Mouse (Mus musculus): ENCODE data around the gene Asb8. TPM values are rescaled to one million over a fixed set of nuclear protein-coding genes. Genes with fewer than 3 reads are reported as not detected.

Asb8 gene
- polyA plus RNA-seq, 1 experiment from 2014 or later, result 40.7 TPM

GRCm38 (mm10) chr15:98170365-98170764 lies 4.9 kb upstream of the Asb8 start:
- WGBS, result 52% methylated on average over 7 of the region's 7 CpGs
- Histone ChIP-seq H3K4me1 (peaks cover 48% of the 10 kb centered on the region), H3K27ac (no peak overlapping the region), H3K4me3 (peak overlapping the region; percentile 18; the same call in 1 of the 2 replicates), H3K9me3 (no peaks in the 10 kb centered on the region), H3K27me3 (ENCODE audit: poor library complexity, severe bottlenecking) (peaks cover 91% of the 10 kb centered on the region), H3K36me3 (replicated peaks) (no peaks in the 10 kb centered on the region)
- DNase-seq (ENCODE audit: extremely low spot score, low spot score), result no peak

GRCm38 (mm10) chr15:98168622-98169004 lies 3.2 kb upstream of the Asb8 start:
- H3K27me3 ChIP-seq (ENCODE audit: poor library complexity, severe bottlenecking), result peaks cover 84% of the 10 kb centered on the region
- no peak for DNase-seq (ENCODE audit: extremely low spot score, low spot score)
- H3K9me3 ChIP-seq, result no peaks in the 10 kb centered on the region
- H3K4me3 ChIP-seq, result peak overlapping the region; percentile 63
- H3K27ac ChIP-seq, result peak overlapping the region; percentile 87
- no peaks in the 10 kb centered on the region for H3K36me3 ChIP-seq (replicated peaks)
- peaks cover 48% of the 10 kb centered on the region for H3K4me1 ChIP-seq
- WGBS, result 3% methylated on average over 19 of the region's 19 CpGs

- under 1% methylated on average over 69 of the region's 69 CpGs for WGBS
- H3K9me3 ChIP-seq, result no peaks in the 10 kb centered on the region
- H3K27me3 ChIP-seq (ENCODE audit: poor library complexity, severe bottlenecking), result peaks cover 78% of the 10 kb centered on the region
- peak overlapping the region; percentile 87 for H3K27ac ChIP-seq
- no peaks in the 10 kb centered on the region for H3K36me3 ChIP-seq (replicated peaks)
- peak overlapping the region; percentile 63 for H3K4me3 ChIP-seq
- DNase-seq (ENCODE audit: extremely low spot score, low spot score), result peak; percentile 93
- H3K4me1 ChIP-seq, result peaks cover 48% of the 10 kb centered on the region
Observed at GRCm38 (mm10) chr15:98167645-98168621, 2.5 kb upstream of the Asb8 start.

DNA sequence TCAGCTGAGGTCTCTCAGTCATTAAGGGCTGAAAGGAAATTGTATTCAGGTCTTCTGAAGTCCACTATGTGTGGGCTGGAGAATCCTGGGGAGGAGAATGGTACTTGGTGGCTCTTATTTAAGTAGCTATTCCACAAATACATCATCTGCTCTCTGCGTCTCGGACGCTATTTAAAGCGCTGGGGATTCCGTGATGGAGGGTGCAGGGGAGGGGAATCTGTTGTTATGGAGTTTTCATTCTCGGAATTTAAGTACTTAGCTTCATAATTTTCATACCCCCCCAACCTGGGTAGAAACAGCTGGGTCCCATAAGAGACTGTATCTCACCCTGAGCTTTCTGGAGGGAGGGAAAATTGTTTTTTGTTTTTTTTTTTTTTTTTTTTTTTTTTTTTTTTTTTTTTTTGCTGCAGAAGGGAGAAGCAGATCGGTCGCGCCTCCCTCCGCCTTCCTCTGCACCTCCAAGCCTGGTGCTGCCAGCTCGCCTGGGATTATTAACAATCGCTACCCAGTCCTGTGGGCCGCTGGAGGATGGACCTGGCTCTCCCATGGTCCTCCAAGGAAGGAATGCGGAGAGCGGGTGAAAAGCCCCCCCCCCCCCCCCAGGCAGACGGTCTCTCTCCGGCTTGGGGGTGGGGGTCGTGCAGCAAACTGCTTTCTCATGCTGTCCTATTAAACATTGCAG lies 1.7 kb upstream of the Asb8 start, which contains the start of gene Ccdc184:
Gene Ccdc184, plus strand, starts transcription at position 196 of the 682 bp plus-strand sequence.
- peaks cover 45% of the 10 kb centered on the region for H3K4me1 ChIP-seq
- H3K27ac ChIP-seq, result peak within 1 kb of the TSS; percentile 87
- H3K36me3 ChIP-seq (replicated peaks), result no peaks in the 10 kb centered on the region
- DNase-seq (ENCODE audit: extremely low spot score, low spot score), result no peak
- H3K9me3 ChIP-seq, result no peaks in the 10 kb centered on the region
- peaks cover 70% of the 10 kb centered on the region for H3K27me3 ChIP-seq (ENCODE audit: poor library complexity, severe bottlenecking)
- 4% methylated on average over 17 of the region's 18 CpGs for WGBS
- peak within 1 kb of the TSS; percentile 63 for H3K4me3 ChIP-seq

- no peaks in the 10 kb centered on the region for H3K9me3 ChIP-seq
- H3K36me3 ChIP-seq (replicated peaks), result no peaks in the 10 kb centered on the region
- H3K27ac ChIP-seq, result no peak overlapping the region
- WGBS, result 88% methylated on average over 4 of the region's 4 CpGs
- no peak overlapping the region for H3K4me3 ChIP-seq
- no peak for DNase-seq (ENCODE audit: extremely low spot score, low spot score)
- H3K4me1 ChIP-seq, result peaks cover 30% of the 10 kb centered on the region
- peaks cover 24% of the 10 kb centered on the region for H3K27me3 ChIP-seq (ENCODE audit: poor library complexity, severe bottlenecking)
Observed at GRCm38 (mm10) chr15:98162561-98162960, 2.9 kb downstream of the Asb8 start.

GRCm38 (mm10) chr15:98161026-98161805 lies 4.2 kb downstream of the Asb8 start:
- Histone ChIP-seq H3K4me3 (no peak overlapping the region), H3K27ac (peak overlapping the region; percentile 37; the same call in 1 of the 2 replicates), H3K9me3 (no peaks in the 10 kb centered on the region), H3K36me3 (replicated peaks) (no peaks in the 10 kb centered on the region), H3K4me1 (peaks cover 16% of the 10 kb centered on the region), H3K27me3 (ENCODE audit: poor library complexity, severe bottlenecking) (peaks cover 12% of the 10 kb centered on the region)
- 72% methylated on average over 19 of the region's 19 CpGs for WGBS
- no peak for DNase-seq (ENCODE audit: extremely low spot score, low spot score)

GRCm38 (mm10) chr15:98157253-98157652 lies 8.2 kb downstream of the Asb8 start:
- 78% methylated on average over 1 of the region's 1 CpGs for WGBS
- H3K27me3 ChIP-seq (ENCODE audit: poor library complexity, severe bottlenecking), result no peaks in the 10 kb centered on the region
- DNase-seq (ENCODE audit: extremely low spot score, low spot score), result no peak
- no peaks in the 10 kb centered on the region for H3K36me3 ChIP-seq (replicated peaks)
- H3K4me1 ChIP-seq, result peaks cover 23% of the 10 kb centered on the region
- no peaks in the 10 kb centered on the region for H3K9me3 ChIP-seq
- H3K4me3 ChIP-seq, result no peak overlapping the region
- H3K27ac ChIP-seq, result no peak overlapping the region

DNA sequence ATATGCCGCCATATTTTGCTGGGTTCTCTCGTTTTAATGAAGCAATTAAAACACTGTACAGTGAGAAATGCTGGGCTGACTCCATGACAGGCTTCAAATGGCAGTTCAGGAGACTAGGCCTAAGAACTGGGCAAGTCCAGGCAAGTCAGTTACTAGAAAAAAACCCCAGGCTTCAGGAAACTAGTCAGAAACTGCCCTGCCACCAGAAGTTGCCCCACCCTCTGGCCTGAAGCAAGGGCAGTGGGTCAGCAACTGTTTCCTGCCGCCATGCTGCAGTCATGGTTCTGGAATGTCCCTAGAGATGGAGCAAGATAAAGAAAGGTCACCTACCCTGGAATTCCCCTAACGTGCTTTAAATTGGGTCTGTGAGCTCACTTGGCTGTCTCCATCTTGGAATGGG lies 9.5 kb downstream of the Asb8 start:
- no peaks in the 10 kb centered on the region for H3K27me3 ChIP-seq (ENCODE audit: poor library complexity, severe bottlenecking)

GRCm38 (mm10) chr15:98155272-98155671 lies 10.2 kb downstream of the Asb8 start:
- WGBS, result 96% methylated on average over 5 of the region's 5 CpGs
- no peaks in the 10 kb centered on the region for H3K27me3 ChIP-seq (ENCODE audit: poor library complexity, severe bottlenecking)

More for the DNA sequence above, 9.5 kb downstream of the Asb8 start:
- Histone ChIP-seq H3K27ac (no peak overlapping the region), H3K36me3 (replicated peaks) (no peaks in the 10 kb centered on the region), H3K9me3 (no peaks in the 10 kb centered on the region), H3K4me3 (no peak overlapping the region), H3K4me1 (peaks cover 16% of the 10 kb centered on the region)
- 83% methylated on average over 4 of the region's 4 CpGs for WGBS
- DNase-seq (ENCODE audit: extremely low spot score, low spot score), result no peak

GRCm38 (mm10) chr15:98154631-98155030 lies 10.8 kb downstream of the Asb8 start:
- WGBS, result 83% methylated on average over 3 of the region's 3 CpGs
- Histone ChIP-seq H3K4me3 (no peak overlapping the region), H3K9me3 (no peaks in the 10 kb centered on the region), H3K27ac (no peak overlapping the region), H3K27me3 (ENCODE audit: poor library complexity, severe bottlenecking) (no peaks in the 10 kb centered on the region), H3K36me3 (replicated peaks) (no peaks in the 10 kb centered on the region), H3K4me1 (peaks cover 7% of the 10 kb centered on the region)
- no peak for DNase-seq (ENCODE audit: extremely low spot score, low spot score)

More at GRCm38 (mm10) chr15:98155272-98155671, 10.2 kb downstream of the Asb8 start:
- Histone ChIP-seq H3K9me3 (no peaks in the 10 kb centered on the region), H3K27ac (no peak overlapping the region), H3K4me3 (no peak overlapping the region), H3K4me1 (peaks cover 10% of the 10 kb centered on the region), H3K36me3 (replicated peaks) (no peaks in the 10 kb centered on the region)
- no peak for DNase-seq (ENCODE audit: extremely low spot score, low spot score)

DNA sequence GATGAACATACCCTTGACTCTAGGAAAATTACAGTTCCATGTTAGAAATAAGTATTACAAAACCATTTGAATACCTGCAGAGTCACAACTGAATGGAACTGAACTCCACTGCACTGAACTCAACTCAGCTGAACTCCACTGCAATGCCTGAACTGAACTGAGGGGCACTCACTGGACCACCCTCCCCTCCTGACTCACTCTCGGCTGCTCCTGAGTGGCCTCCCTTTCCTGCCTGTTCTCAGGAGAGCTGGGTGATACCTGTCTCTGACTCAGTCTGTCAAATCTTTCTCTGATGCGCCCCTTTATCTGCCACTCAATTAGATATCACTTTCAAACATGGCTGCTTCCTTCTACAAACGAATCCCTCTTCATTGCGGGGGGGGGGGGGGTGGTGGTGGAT lies 11.3 kb downstream of the Asb8 start:
- no peaks in the 10 kb centered on the region for H3K27me3 ChIP-seq (ENCODE audit: poor library complexity, severe bottlenecking)
- no peaks in the 10 kb centered on the region for H3K36me3 ChIP-seq (replicated peaks)
- no peak overlapping the region for H3K4me3 ChIP-seq
- no peak for DNase-seq (ENCODE audit: extremely low spot score, low spot score)
- no peak overlapping the region for H3K27ac ChIP-seq
- H3K9me3 ChIP-seq, result no peaks in the 10 kb centered on the region
- peaks cover 7% of the 10 kb centered on the region for H3K4me1 ChIP-seq
- whole genome bisulfite sequencing, result 68% methylated on average over 4 of the region's 4 CpGs

DNA sequence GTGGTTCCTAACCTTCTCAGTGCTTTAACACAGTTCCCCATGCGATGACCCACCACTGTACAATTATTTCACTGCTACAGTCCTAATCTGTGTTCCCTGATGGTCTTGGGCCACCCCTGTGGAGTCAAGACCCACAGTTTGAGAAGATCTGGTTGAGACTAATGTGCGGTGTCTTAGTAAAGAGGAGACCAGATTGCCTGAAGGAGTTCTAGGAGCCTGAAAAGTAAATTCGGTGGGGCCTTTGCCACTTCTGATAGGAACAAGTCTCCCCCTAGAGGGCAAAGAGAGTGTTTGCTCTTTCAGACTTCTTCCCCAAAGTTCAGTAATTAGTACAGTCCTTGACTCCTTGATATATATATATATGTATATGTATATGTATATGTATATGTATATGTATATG lies 11.8 kb downstream of the Asb8 start:
- no peaks in the 10 kb centered on the region for H3K36me3 ChIP-seq (replicated peaks)
- no peaks in the 10 kb centered on the region for H3K27me3 ChIP-seq (ENCODE audit: poor library complexity, severe bottlenecking)
- H3K27ac ChIP-seq, result no peak overlapping the region; the same call in 1 of the 2 replicates
- H3K4me1 ChIP-seq, result peaks cover 7% of the 10 kb centered on the region
- H3K4me3 ChIP-seq, result no peak overlapping the region
- no peaks in the 10 kb centered on the region for H3K9me3 ChIP-seq
- no peak for DNase-seq (ENCODE audit: extremely low spot score, low spot score)
- 36% methylated on average over 3 of the region's 3 CpGs for WGBS
